Mouse (Mus musculus): ENCODE results near the gene Klc1. TPM values are rescaled to one million over a fixed set of nuclear protein-coding genes. Genes with fewer than 3 reads are reported as not detected.
A peak's percentile ranks its signal among the peaks of the same experiment; 100 is the strongest.

Gene Klc1
- total RNA-seq, 2 experiments from 2014 or later = 77.1 to 83.0 TPM

DNA sequence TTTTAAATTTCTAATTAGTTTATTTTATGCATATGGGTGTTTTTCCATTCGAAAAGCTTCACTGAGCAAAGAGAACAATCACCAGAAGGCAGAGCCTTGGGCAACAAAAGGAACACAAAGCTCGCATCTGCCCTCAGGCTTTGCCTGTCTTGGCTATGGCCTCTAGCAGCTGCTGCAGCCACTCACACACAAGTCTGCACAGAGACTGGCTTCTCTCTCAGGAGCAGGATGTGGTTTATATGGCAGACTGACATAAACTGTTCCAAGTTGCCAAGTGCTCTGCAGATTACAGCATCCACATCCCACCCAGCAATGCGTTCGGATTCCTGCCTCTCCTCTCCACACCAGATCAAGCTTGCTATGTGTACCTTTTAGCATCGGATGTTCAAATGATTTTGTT, 93.1 kb downstream of the Klc1 start:
- no peak for DNase-seq

- peak; percentile 61 to 79 for DNase-seq
These were observed 94.4 kb downstream of the Klc1 start for GRCm38 (mm10) chr12:111853011-111853436.

DNA sequence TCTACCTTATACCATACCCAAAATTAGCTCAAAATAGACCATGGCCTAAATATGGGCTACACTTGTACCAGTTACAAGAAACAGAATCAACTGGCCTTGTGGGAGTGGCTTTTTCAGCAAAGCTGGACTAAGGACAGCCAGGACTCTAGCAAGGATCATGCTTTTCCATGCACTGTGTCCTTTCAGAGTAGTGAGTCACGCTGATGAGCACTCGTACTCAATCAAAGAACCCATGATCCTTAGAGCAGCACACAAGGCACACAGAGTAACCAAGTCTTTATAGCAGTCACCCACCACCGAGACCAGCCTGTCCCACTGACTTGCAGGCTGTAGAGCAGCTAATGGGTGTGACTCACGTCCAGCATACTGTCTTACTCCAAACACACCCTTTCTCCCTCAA, 94.9 kb downstream of the Klc1 start:
- DNase-seq = no peak

DNA sequence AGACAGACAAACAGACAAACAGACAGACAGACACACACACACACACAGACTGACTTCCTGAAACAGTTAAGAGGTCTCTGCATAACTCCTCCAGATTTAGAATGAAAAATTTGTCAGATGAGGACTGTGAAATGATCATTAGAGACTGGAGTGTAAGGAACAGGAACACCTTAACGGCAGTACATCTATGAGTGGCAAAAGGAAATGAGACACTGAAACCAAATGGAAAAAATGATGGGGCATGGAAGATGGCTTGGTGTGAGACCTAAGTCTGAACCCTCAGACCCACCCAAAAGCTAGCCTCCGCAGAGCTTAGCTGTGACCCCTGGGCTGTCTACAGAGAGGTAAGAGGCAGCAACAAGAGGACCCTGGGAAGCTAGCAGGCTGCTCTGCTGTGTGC, 96.8 kb downstream of the Klc1 start:
- no peak for DNase-seq

Other genes starting within 250 kb of the Klc1 start
- gene Eif5, start 220.8 kb upstream of the Klc1 start, total RNA-seq (2021) = 100 to 1,000 TPM; 170 to 186 TPM
- gene Mark3, start 184.3 kb upstream of the Klc1 start, total RNA-seq (2021) = 10 to 100 TPM; 45.5 to 47.4 TPM
- 10 to 100 TPM; 67.8 to 74.5 TPM for gene Ckb, start 86.5 kb upstream of the Klc1 start, total RNA-seq (2021)
- gene Trmt61a, start 80.7 kb upstream of the Klc1 start, total RNA-seq (2021) = 1 to 10 TPM; 5.8 to 6.5 TPM
- gene Bag5, start 45.6 kb upstream of the Klc1 start, total RNA-seq (2021) = 10 to 100 TPM; 19.7 to 26.3 TPM
- 10 to 100 TPM; 33.9 to 36.8 TPM for gene Apopt1, start 45.6 kb upstream of the Klc1 start, total RNA-seq (2021)
- gene Xrcc3, start 55.0 kb downstream of the Klc1 start, total RNA-seq (2021) = 1 to 10 TPM in 1 of 2 experiments, under 1 TPM in 1; 0.72 to 1.6 TPM
- 10 to 100 TPM; 71.6 to 77.3 TPM for gene Zfyve21, start 55.3 kb downstream of the Klc1 start, total RNA-seq (2021)
- gene Ppp1r13b, start 149.3 kb downstream of the Klc1 start, total RNA-seq (2021) = 10 to 100 TPM; 16.9 to 17.8 TPM
- 1,000 to 10,000 TPM; 1,322 to 1,486 TPM for gene Atp5mpl, start 208.1 kb downstream of the Klc1 start, total RNA-seq (2021)
- under 1 TPM; 0.22 to 0.54 TPM for gene Tdrd9, start 212.7 kb downstream of the Klc1 start, total RNA-seq (2021)
- under 1 TPM; 0.30 to 0.49 TPM for gene Rd3l, start 222.5 kb downstream of the Klc1 start, total RNA-seq (2021)

Data from heart, adult 18-20 months (tissue).